Mouse (Mus musculus) midbrain, embryonic 12.5 days (tissue): ENCODE data around the gene Scn9a. TPM values are rescaled to one million over a fixed set of nuclear protein-coding genes. Genes with fewer than 3 reads are reported as not detected.

Source experiments
- ATAC-seq: fragments of 200-750 bp; cut with Nextera tagmentation; 2 replicates; pipeline ENCODE4 v1.8.0; 2017; ENCODE audit warnings: low read depth, moderate TSS enrichment, moderate library complexity; ENCODE audit not compliant: low FRiP score
- H3K27ac ChIP-seq: fragments of 300-500 bp; sonication (generic); replicated peaks from 2 replicates; pipeline ENCODE4 v1.5.1; 2016; ENCODE audit warnings: mild to moderate bottlenecking
- H3K27me3 ChIP-seq: fragments of 300-500 bp; sonication (generic); 2 replicates; pipeline ENCODE4 v1.6.1; 2016; ENCODE audit warnings: mild to moderate bottlenecking
- H3K36me3 ChIP-seq: fragments of 300-500 bp; sonication (generic); 2 replicates; pipeline ENCODE4 v1.6.1; 2016
- H3K4me1 ChIP-seq: fragments of 300-500 bp; sonication (generic); 2 replicates; pipeline ENCODE4 v1.6.1; 2016
- H3K4me2 ChIP-seq: fragments of 300-500 bp; sonication (generic); replicated peaks from 2 replicates; pipeline ENCODE4 v1.6.1; 2016; ENCODE audit warnings: mild to moderate bottlenecking, moderate library complexity
- H3K4me3 ChIP-seq: fragments of 300-500 bp; sonication (generic); 2 replicates; pipeline ENCODE4 v1.5.1; 2016; ENCODE audit warnings: mild to moderate bottlenecking
- H3K9ac ChIP-seq: fragments of 300-500 bp; sonication (generic); replicated peaks from 2 replicates; pipeline ENCODE4 v1.6.1; 2016; ENCODE audit warnings: mild to moderate bottlenecking, moderate library complexity
- H3K9me3 ChIP-seq: fragments of 300-500 bp; sonication (generic); 2 replicates; pipeline ENCODE4 v1.6.1; 2016; ENCODE audit warnings: mild to moderate bottlenecking
- WGBS: fragments of 180-500 bp; shearing (Covaris S2); methylation state at CpG from one replicate; pipeline ENCODE4 v1.1.7; 2016; 5-methylcytosine and 5-hydroxymethylcytosine counted together
- polyA plus RNA-seq: library from polyadenylated mRNA; unstranded; fragments of >200 nt; fragmentation: Nextera tagmentation; extraction: Ambion mirVana; gene quantifications from 2 replicates; pipeline ENCODE4 v1.2.1, GENCODE M21; 2016

The Scn9a gene
- polyA plus RNA-seq, 1 experiment from 2014 or later = 3.4 TPM

GRCm38 (mm10) chr2:66519966-66520365 is 114.8 kb downstream of the Scn9a start:
- H3K27ac ChIP-seq = no peak overlapping the region
- H3K9ac ChIP-seq = no peak overlapping the region
- no peaks in the 10 kb centered on the region for H3K4me1 ChIP-seq
- H3K4me3 ChIP-seq = no peak overlapping the region
- no peak overlapping the region for H3K4me2 ChIP-seq
- H3K27me3 ChIP-seq = no peaks in the 10 kb centered on the region
- WGBS = 71% methylated on average over 3 of the region's 3 CpGs
- H3K9me3 ChIP-seq = no peaks in the 10 kb centered on the region
- ATAC-seq = no peak
- no peaks in the 10 kb centered on the region for H3K36me3 ChIP-seq

- no peak overlapping the region for H3K4me3 ChIP-seq
- no peaks in the 10 kb centered on the region for H3K27me3 ChIP-seq
- no peaks in the 10 kb centered on the region for H3K36me3 ChIP-seq
- no peaks in the 10 kb centered on the region for H3K4me1 ChIP-seq
- H3K9me3 ChIP-seq = no peaks in the 10 kb centered on the region
- 82% methylated on average over 2 of the region's 2 CpGs for WGBS
- H3K4me2 ChIP-seq = no peak overlapping the region
- H3K27ac ChIP-seq = no peak overlapping the region
- no peak for ATAC-seq
- H3K9ac ChIP-seq = no peak overlapping the region
Observed at GRCm38 (mm10) chr2:66511424-66511823, 123.3 kb downstream of the Scn9a start.

- Histone ChIP-seq H3K4me2 (no peak overlapping the region), H3K27me3 (no peaks in the 10 kb centered on the region), H3K4me1 (no peaks in the 10 kb centered on the region), H3K27ac (no peak overlapping the region), H3K9ac (no peak overlapping the region), H3K9me3 (no peaks in the 10 kb centered on the region), H3K36me3 (no peaks in the 10 kb centered on the region), H3K4me3 (no peak overlapping the region)
- no peak for ATAC-seq
- WGBS = 91% methylated on average over 3 of the region's 3 CpGs
Observed at GRCm38 (mm10) chr2:66508032-66508431, 126.7 kb downstream of the Scn9a start.

- no peaks in the 10 kb centered on the region for H3K4me1 ChIP-seq
- no peak overlapping the region for H3K27ac ChIP-seq
- 92% methylated on average over 1 of the region's 1 CpGs for WGBS
- no peaks in the 10 kb centered on the region for H3K27me3 ChIP-seq
- no peak overlapping the region for H3K9ac ChIP-seq
- H3K4me2 ChIP-seq = no peak overlapping the region
- no peaks in the 10 kb centered on the region for H3K36me3 ChIP-seq
- H3K4me3 ChIP-seq = no peak overlapping the region
- no peaks in the 10 kb centered on the region for H3K9me3 ChIP-seq
- ATAC-seq = no peak
Observed at GRCm38 (mm10) chr2:66507616-66508015, 127.1 kb downstream of the Scn9a start.

- Histone ChIP-seq H3K4me3 (no peak overlapping the region), H3K9ac (no peak overlapping the region), H3K4me1 (no peaks in the 10 kb centered on the region), H3K4me2 (no peak overlapping the region), H3K27ac (no peak overlapping the region), H3K27me3 (no peaks in the 10 kb centered on the region), H3K9me3 (no peaks in the 10 kb centered on the region), H3K36me3 (no peaks in the 10 kb centered on the region)
- 82% methylated on average over 3 of the region's 3 CpGs for WGBS
- ATAC-seq = no peak
Observed at GRCm38 (mm10) chr2:66502158-66502557, 132.6 kb downstream of the Scn9a start.

- Histone ChIP-seq H3K36me3 (no peaks in the 10 kb centered on the region), H3K4me2 (no peak overlapping the region), H3K9me3 (no peaks in the 10 kb centered on the region), H3K9ac (no peak overlapping the region), H3K27me3 (no peaks in the 10 kb centered on the region), H3K27ac (no peak overlapping the region), H3K4me3 (no peak overlapping the region), H3K4me1 (no peaks in the 10 kb centered on the region)
- no peak for ATAC-seq
- 90% methylated on average over 8 of the region's 8 CpGs for WGBS
Observed at GRCm38 (mm10) chr2:66494556-66494955, 140.2 kb downstream of the Scn9a start.

GRCm38 (mm10) chr2:66478395-66478794 is 156.4 kb downstream of the Scn9a start:
- Histone ChIP-seq H3K9ac (no peak overlapping the region), H3K27me3 (no peaks in the 10 kb centered on the region), H3K4me3 (no peak overlapping the region), H3K4me1 (no peaks in the 10 kb centered on the region), H3K4me2 (no peak overlapping the region), H3K9me3 (no peaks in the 10 kb centered on the region), H3K36me3 (no peaks in the 10 kb centered on the region), H3K27ac (no peak overlapping the region)
- no peak for ATAC-seq
- 75% methylated on average over 2 of the region's 2 CpGs for WGBS

- Histone ChIP-seq H3K9ac (no peak overlapping the region), H3K4me1 (no peaks in the 10 kb centered on the region), H3K27ac (no peak overlapping the region), H3K9me3 (no peaks in the 10 kb centered on the region), H3K4me2 (no peak overlapping the region), H3K36me3 (no peaks in the 10 kb centered on the region), H3K4me3 (no peak overlapping the region), H3K27me3 (no peaks in the 10 kb centered on the region)
- peak; percentile 75 for ATAC-seq
- WGBS = 57% methylated on average over 3 of the region's 3 CpGs
Observed at GRCm38 (mm10) chr2:66473181-66473822, 161.5 kb downstream of the Scn9a start.

GRCm38 (mm10) chr2:66465484-66465883 is 169.3 kb downstream of the Scn9a start:
- 95% methylated on average over 3 of the region's 3 CpGs for WGBS
- Histone ChIP-seq H3K27me3 (no peaks in the 10 kb centered on the region), H3K4me1 (no peaks in the 10 kb centered on the region), H3K27ac (no peak overlapping the region), H3K4me2 (no peak overlapping the region), H3K4me3 (no peak overlapping the region), H3K9ac (no peak overlapping the region), H3K9me3 (no peaks in the 10 kb centered on the region), H3K36me3 (no peaks in the 10 kb centered on the region)
- no peak for ATAC-seq

- Histone ChIP-seq H3K27me3 (no peaks in the 10 kb centered on the region), H3K36me3 (no peaks in the 10 kb centered on the region), H3K4me1 (no peaks in the 10 kb centered on the region), H3K9ac (no peak overlapping the region), H3K27ac (no peak overlapping the region), H3K9me3 (no peaks in the 10 kb centered on the region), H3K4me3 (no peak overlapping the region), H3K4me2 (no peak overlapping the region)
- no peak for ATAC-seq
- 92% methylated on average over 2 of the region's 2 CpGs for WGBS
Observed at GRCm38 (mm10) chr2:66464874-66465458, 169.8 kb downstream of the Scn9a start.

GRCm38 (mm10) chr2:66463916-66464315 is 170.8 kb downstream of the Scn9a start:
- 94% methylated on average over 6 of the region's 6 CpGs for WGBS

GRCm38 (mm10) chr2:66462458-66462857 is 172.3 kb downstream of the Scn9a start:
- Histone ChIP-seq H3K27ac (no peak overlapping the region), H3K36me3 (no peaks in the 10 kb centered on the region), H3K4me3 (no peak overlapping the region), H3K4me2 (no peak overlapping the region), H3K27me3 (no peaks in the 10 kb centered on the region), H3K9ac (no peak overlapping the region), H3K4me1 (no peaks in the 10 kb centered on the region), H3K9me3 (no peaks in the 10 kb centered on the region)
- no peak for ATAC-seq
- 88% methylated on average over 1 of the region's 1 CpGs for WGBS

More at GRCm38 (mm10) chr2:66463916-66464315, 170.8 kb downstream of the Scn9a start:
- no peak overlapping the region for H3K4me3 ChIP-seq
- H3K9ac ChIP-seq = no peak overlapping the region
- H3K36me3 ChIP-seq = no peaks in the 10 kb centered on the region
- no peak for ATAC-seq
- no peaks in the 10 kb centered on the region for H3K27me3 ChIP-seq
- no peaks in the 10 kb centered on the region for H3K9me3 ChIP-seq
- H3K27ac ChIP-seq = no peak overlapping the region
- H3K4me1 ChIP-seq = no peaks in the 10 kb centered on the region
- no peak overlapping the region for H3K4me2 ChIP-seq

GRCm38 (mm10) chr2:66440711-66441110 is 194.1 kb downstream of the Scn9a start, which contains the start of gene Scn1a:
TSS of gene Scn1a (minus strand) at chr2:66440840.
- Histone ChIP-seq H3K9ac (0 out of 2 replicates have a peak within 1 kb of the TSS, but pooled peaks have one; percentile 4), H3K36me3 (no peaks in the 10 kb centered on the region)
- ATAC-seq = no peak

More at GRCm38 (mm10) chr2:66440711-66441110, 194.1 kb downstream of the Scn9a start, which contains the start of gene Scn1a:
- whole genome bisulfite sequencing = 12% methylated on average over 7 of the region's 7 CpGs
- Histone ChIP-seq H3K9me3 (no peaks in the 10 kb centered on the region), H3K4me3 (peak within 1 kb of the TSS; percentile 37), H3K4me1 (peaks cover 16% of the 10 kb centered on the region), H3K4me2 (peak within 1 kb of the TSS; percentile 58), H3K27me3 (no peaks in the 10 kb centered on the region), H3K27ac (no peak within 1 kb of the TSS)
